Mouse (Mus musculus): ENCODE results near the gene Gm45234.

- TF ChIP-seq CHD2 (IDR thresholded peaks at IDR 0.05; ENCODE audit: low read depth, low read length): no peak
- no peak for TF ChIP-seq MAFK (IDR thresholded peaks at IDR 0.05; ENCODE audit: insufficient read depth, low read depth, low read length)
Observed at GRCm38 (mm10) chr6:124722876-124723473, 32.8 kb downstream of the Gm45234 start.

Data from ES-E14 (cell line).